Mouse (Mus musculus): Measurements from ENCODE around the gene Utp15.

The Utp15 gene

DNA sequence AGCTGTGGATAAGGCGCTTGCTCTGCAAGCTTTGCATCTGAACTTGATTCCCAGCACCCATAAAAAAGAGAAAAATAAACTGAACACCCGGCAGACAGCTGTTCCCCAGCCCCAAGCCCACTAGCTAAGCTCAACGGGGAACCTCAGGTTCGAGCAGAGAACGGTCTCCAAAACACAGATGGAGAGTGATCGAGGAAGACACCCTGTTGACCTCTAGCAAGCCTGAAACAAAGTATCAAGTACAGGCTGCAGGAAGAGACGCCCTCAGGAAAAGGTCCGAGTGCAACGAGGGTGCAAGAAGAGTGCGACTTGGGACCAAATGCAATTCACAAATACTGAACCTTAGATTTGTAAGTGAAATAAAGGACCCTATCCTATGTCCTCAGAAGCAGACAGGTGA lies 13.2 kb downstream of the Utp15 start:
- DNase-seq (ENCODE audit: low read depth, low spot score), result no peak

DNA sequence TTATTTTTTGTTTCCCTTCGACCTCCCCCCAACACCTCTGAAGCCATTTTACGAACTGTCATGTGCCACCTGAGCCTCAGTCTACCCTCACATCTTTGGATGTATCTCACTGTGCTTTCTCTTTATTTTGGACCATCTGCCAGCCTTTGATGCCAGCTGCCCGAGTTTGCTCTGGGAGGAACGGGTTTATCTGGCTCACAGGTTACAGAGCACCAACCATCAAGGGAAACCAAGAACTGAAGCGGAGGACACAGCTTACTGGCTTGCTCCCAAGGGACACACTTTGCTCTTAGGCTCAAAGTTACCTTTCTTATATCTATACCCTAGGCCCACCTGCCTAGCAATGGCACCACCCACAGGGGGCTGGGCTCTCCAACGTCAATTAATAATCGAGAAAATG lies 17.5 kb downstream of the Utp15 start:
- DNase-seq (ENCODE audit: low read depth, low spot score), result no peak

DNA sequence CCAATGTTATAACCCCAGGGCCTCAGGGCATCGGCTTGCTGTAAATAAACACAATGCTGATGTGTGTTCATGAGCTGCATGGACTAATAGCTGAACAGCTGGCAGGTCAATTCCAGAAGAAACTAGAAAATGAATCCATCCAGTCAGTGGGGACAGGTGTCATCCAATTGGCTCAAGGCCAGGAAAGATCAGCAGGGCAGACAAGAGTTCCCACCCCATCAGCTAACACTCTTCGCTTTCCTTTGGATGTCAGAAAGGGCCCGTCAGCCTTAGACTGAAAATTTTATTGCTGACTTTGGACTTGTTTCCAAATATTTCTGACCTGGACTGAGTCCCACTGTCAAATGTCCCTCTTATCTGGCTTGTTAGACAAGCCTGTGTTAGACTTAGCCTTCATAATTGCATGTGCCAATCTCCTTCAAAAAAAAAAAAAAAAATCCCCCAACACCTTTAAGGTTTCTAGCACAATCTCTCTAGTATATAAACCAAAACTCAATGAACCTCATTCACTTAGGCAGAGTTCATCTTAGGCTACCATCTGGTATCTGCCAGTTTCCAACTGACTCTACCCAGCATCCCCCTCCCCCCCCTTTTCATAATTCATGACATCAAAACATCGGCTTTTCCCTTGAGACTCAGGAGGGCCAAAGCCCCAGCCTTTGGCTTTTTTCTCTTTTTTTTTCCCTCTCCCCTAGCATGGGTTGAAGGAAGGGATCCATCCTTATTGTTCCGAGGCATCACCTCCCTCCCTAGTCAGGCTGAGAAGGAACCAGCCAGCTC lies 18.1 kb downstream of the Utp15 start:
- peak; percentile 15 for DNase-seq (ENCODE audit: low read depth, low spot score)

DNA sequence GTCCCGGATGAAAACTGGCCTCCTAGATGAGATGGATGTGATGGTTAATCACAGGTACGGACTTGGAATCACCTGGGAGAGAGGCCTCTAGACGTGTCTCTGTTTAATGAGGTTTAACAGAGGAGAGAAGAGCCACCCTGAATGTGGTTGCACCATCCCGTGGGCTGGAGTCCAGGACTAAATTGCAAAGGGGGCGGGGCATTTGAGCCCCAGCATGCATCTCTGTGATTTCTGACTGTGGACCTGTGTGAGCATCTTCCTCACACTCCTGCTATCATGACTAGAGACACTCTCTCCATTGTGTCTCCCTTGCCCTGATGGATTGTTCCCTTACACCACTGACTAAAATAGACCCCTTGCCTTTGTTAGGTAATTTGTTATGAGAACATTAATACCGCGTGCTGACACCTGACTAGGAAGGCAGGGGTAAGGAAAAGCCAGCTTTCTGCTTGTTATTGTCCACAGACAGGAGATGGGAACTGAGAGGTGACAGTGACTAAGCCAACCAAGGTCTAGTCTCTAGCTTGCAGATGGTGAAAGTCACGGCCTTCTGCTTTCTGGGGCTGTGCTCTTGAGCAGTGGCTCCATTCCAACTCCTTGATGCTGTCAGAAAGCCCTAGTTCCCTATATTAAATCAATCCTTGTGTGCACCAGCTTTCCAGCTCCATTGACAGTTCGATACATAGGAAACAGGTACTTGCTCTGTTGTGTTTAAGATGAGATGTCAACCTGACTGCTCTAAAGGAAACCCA lies 21.1 kb downstream of the Utp15 start:
- DNase-seq (ENCODE audit: low read depth, low spot score), result peak; percentile 24

DNA sequence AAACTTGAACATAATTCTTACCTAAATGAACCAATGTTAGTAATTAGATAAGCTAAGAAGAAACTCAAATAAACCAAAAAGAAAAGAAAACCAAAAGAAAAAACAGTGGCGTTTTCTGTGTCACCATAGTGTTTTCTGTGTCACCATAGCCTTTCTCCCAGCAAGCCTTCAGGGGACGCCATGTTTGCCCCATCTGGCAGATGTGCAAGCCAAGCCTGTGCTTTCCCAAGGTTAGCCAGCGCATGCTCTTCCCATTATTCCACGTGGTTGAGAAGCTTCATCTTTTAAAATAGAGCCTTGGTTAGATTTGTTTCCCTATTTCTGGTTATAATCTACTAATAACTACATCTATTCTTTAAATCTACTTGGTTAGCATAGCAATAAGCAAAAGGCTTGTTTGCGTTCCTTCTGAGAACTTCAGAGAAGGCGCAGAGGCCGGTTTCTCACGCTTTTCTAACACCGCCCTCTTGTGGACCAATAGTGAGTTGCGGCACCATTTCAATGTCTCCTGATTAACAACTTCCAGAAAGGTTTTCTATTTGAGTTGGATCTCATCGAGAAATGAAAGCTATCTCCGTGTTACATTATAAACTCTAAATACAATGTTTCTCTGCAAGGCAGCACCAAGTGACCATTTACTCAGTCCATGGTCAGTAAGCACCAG lies 22.7 kb downstream of the Utp15 start:
- peak; percentile 83 for DNase-seq (ENCODE audit: low read depth, low spot score)

DNA sequence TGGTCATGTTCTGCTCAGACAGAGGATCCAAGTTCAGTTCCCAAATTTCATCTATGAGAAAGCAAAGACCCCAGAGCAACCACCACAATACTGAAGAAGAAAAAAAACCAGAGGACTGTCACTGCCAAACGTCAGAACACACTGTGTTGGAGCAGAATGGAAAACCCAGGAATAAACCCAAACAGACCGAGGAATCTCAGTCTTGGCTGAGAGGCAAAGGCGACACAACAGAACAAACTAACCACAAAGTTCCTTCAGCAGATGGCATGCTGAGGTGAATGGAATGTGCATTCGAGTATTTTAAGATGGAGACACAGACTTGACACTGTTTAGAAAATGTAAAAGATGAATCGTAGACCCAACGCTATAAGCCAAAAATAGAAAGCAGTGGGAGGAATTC lies 27.4 kb downstream of the Utp15 start:
- DNase-seq (ENCODE audit: low read depth, low spot score), result peak; percentile 48

DNA sequence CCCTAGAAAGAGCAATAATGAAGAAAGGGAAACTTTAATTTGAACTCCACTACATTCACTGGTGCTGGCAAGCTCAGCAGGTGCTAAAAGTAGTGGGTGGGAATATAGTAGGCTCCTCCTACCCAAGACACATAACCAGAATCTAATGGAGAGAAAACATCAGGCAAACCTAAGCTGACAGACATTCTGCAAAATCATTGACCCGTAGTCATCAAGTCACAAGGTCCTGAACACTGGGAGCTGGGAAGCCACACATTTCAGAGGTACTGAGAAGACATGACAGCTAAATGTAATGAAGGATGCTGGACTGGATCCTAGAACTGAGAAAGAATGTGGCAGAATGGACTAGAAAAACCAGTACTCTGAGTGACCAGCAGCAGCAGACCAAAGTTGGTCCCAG lies 32.3 kb downstream of the Utp15 start:
- DNase-seq (ENCODE audit: low read depth, low spot score), result no peak

DNA sequence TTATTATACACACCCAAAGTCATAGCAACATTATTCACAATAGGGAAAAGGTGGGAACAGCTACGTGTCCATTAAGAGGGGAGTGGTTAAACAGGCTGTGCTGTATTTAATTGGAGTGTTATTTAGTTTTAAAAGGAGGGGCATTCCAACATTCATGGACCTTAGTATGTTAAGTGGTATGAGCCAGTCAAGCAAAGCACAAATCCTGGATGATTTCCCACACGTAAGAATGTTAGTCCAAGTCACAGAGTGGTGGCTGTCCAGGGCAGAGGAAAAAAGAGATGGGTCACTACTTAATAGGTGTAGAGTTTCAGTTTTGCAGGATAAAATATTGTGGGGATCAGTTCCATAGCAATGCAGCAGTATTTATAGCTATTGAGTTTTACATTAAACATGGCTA lies 36.6 kb downstream of the Utp15 start:
- no peak for DNase-seq (ENCODE audit: low read depth, low spot score)

DNA sequence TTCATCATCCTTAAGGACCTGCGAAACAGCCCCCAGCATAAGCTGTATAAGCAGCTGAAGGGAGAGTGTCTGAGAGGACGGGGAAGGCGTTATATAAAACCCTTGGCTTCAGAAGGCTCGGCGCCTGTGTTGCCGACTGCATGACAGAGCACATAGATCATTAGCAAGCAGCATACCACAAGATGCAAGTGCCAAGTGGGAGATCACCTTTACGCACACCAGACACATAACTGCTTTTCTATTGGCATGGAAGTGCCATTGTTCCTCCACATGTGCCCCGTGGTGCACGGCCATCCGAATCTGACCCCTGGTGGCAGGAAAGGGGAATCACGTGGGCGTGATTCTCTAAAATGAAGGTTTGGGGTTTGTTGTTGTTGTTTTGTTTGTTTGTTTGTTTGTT lies 40.0 kb downstream of the Utp15 start:
- peak; percentile 31 for DNase-seq (ENCODE audit: low read depth, low spot score)

DNA sequence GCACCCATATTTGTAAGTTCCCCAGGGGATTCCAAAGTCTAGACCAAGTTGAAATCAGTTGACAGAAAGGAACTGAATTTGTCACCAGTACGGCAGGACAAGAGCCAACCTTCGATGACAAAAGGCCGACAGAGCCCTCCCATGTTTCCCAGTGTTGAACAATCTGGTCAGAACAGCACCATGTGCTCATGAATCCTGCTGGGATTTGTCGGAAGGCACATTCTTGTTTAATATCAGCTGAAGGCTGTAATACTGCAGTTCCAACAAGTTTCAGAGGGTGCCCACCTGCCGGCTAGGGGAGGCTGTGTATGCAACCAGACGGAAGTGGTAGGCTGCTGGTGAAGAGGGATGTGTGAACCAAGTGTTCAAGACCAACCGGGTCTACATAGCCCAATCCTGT lies 52.7 kb downstream of the Utp15 start:
- DNase-seq (ENCODE audit: low read depth, low spot score), result no peak

DNA sequence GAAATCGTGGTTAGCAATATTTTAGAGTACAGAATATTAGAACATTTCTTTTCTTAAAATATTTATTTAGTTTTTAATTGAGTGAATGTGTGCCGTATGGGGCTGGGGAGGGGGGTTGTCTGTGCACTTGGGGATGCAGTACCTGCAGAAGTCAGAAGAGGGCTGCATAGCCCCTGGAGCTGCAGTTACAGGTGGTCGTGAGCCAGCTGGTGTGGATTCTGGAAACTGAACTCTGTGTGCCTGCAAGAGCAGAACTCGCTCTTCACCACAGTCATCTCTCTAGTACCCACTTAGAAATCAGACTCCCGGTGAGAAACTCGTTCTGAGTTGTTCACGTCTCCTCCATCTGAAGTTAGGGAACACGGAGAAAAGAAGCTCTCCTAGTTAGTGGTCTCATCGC lies 54.0 kb downstream of the Utp15 start:
- DNase-seq (ENCODE audit: low read depth, low spot score), result peak; percentile 65

DNA sequence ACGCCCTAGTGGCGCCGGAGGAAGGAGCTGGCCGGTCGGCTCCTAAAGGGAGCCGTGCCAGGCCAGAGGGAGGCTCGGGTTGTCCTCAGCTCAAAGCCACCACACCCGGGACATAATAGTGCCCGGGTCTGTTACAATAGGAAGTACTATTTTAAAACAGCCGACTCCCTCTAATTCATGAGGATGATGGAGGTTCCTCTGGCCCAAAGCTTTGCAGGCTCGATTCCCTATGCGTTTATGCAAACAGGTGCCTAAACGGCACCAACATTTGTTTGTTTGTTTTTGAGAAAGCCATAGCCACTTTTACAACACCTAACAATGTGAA lies 56.3 kb downstream of the Utp15 start:
- DNase-seq (ENCODE audit: low read depth, low spot score), result no peak

DNA sequence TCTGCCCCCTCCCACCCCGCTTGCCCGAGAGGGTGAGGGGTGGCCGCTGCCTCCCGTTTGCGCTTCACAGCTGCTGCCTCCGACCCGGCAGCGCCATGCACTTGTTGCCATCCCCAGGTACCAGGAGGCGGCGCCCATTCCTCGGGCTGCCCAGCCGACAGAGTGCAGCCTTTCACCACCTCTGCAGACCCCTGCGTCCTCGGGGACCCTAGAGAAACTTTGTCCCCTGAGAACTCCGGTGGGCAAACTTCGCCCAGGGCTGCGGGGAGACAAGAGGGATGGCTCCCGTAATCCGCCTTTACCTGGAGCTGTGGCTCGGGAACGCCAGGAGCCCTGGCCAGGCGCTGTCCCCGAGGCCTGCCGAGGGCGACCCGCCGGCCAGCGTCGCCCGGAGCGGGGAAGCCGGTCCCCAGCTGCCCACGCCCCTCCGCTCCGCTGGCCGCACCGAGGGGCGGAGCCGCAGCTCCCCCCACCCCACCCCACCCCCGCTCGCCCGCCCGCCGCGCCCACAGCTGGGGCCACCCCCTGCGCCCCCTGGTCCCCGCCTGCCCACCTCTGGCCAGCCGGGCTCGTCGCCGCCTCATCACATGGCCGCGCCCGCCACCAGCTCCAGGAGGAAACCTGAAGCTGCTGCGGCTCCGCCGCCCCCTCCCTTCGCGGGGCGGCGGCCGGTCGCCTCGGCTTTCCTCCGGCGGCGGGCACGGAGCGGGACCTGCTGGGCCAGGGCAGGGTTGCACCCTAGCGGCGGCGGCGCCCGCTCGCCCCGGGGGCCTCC lies 56.9 kb downstream of the Utp15 start, which contains the start of gene Arhgef28:
TSS of gene Arhgef28 (minus strand) at position 669 of the 775 bp plus-strand sequence.
- peak; percentile 68 for DNase-seq (ENCODE audit: low read depth, low spot score)

DNA sequence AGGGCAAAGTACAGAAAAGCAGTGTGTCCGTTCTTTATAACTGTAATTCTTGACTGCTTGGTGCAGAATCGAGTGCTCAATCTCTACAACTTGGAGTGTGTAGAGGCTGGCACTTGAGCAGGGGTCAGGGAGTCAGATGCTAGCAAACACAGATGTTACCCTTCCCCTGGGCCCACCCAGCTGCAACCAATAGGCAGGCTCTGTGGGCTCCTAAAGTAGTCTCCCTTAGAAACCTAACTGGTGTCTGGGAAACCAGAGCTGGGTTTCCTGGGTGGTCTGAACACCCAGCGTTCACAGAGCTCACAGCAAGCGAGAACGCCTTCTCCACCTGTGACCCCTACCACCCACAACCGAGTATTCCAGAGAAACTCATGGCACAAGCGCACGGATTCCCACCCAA lies 57.7 kb downstream of the Utp15 start:
- no peak for DNase-seq (ENCODE audit: low read depth, low spot score)

DNA sequence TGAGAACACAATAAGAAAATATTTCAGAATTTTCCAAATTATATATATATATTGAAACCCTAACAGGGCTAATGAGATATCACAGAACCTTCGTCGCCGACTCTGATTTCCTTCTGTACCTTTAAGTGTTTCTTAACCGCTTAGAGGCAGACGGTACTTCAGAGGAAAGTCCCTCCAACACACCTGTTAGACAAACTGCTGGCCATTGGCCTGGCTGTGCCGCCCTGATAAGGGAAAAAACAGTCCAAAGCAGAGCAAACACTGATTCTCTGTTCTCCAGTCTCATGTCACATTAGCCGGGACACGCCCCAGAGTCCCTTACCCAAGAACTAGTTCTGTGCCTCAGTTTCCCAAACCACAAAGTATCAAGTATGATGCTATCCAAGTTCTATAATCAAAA lies 58.5 kb downstream of the Utp15 start:
- DNase-seq (ENCODE audit: low read depth, low spot score), result no peak

DNA sequence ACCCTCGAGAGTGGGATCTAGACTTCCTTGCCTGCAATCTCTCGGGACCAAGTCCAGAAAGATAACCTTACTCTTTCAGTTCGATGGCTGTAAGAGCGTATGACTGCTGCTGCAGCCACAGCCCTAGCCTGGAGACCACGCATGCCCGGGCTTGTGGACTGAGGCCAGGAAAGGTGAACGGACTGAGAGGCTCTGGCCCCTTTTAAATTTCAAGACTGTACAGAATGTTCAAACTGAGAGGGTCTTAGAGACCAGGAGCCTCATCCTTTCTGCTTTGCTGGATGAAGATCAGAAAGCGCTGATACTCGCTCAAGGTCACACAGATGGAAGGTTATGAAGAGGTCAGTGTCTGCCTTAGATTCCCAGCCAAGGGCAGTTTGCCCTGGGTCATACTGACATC lies 61.4 kb downstream of the Utp15 start:
- DNase-seq (ENCODE audit: low read depth, low spot score), result no peak
